Mouse (Mus musculus) CH12.LX (cell line): Measurements from ENCODE around the gene Xrn2. TPM values are rescaled to one million over a fixed set of nuclear protein-coding genes. Genes with fewer than 3 reads are reported as not detected.

ENCODE experiments used
- DNase-seq: peaks from one replicate; pipeline ENCODE4 v3.0.0-alpha.2; 2013; ENCODE audit errors: extremely low read depth
- H3K27ac ChIP-seq: 2 replicates; pipeline ENCODE4 v1.5.1; 2012; ENCODE audit warnings: low read depth, mild to moderate bottlenecking, control low read depth, moderate library complexity; ENCODE audit not compliant: insufficient read depth
- H3K27me3 ChIP-seq: replicated peaks from 2 replicates; pipeline ENCODE3; 2012; ENCODE audit warnings: inconsistent platforms
- H3K36me3 ChIP-seq, 2 experiments: replicated peaks in 1 of 2; 2 replicates each; pipeline versions ENCODE3 to v1.6.1; 2012; ENCODE audit warnings: inconsistent platforms in 1 of 2, low read length in 1 of 2, mild to moderate bottlenecking in 1 of 2, mixed read lengths in 1 of 2, moderate library complexity in 1 of 2; ENCODE audit not compliant: control insufficient read depth in 1 of 2, insufficient read depth in 1 of 2
- H3K4me1 ChIP-seq, 2 experiments: 2 replicates each; pipeline ENCODE4 v1.6.1; 2012; ENCODE audit warnings: inconsistent platforms in 1 of 2, moderate library complexity in 1 of 2; ENCODE audit not compliant: insufficient read depth in 2 of 2, control insufficient read depth in 1 of 2
- H3K4me2 ChIP-seq: 2 replicates; pipeline ENCODE4 v1.6.1; 2012; ENCODE audit warnings: low read depth, mild to moderate bottlenecking, control low read depth; ENCODE audit not compliant: poor library complexity, insufficient read depth, severe bottlenecking
- H3K4me3 ChIP-seq, 3 experiments: fragments of 150-350 bp in 1 of 3; sonication (generic) in 1 of 3; replicated peaks in 1 of 3; 2 replicates each; pipeline versions ENCODE3 to v1.5.1; 2011 to 2012; ENCODE audit warnings: low read depth in 2 of 3, low read length in 2 of 3, mild to moderate bottlenecking in 2 of 3, moderate library complexity in 2 of 3, control low read depth in 1 of 3, improper control_type of control experiment in 1 of 3, inconsistent platforms in 1 of 3, mixed read lengths in 1 of 3; ENCODE audit not compliant: poor library complexity in 1 of 3
- H3K79me2 ChIP-seq: replicated peaks from 2 replicates; pipeline ENCODE4 v1.6.1; 2012; ENCODE audit warnings: mild to moderate bottlenecking, moderate library complexity; ENCODE audit not compliant: control insufficient read depth, poor library complexity, insufficient read depth, severe bottlenecking; ENCODE audit errors: extremely low read depth
- H3K9ac ChIP-seq: 2 replicates; pipeline ENCODE4 v1.6.1; 2012; ENCODE audit warnings: low read depth, mild to moderate bottlenecking, control low read depth, moderate library complexity; ENCODE audit not compliant: insufficient read depth
- H3K9me3 ChIP-seq: replicated peaks from 2 replicates; pipeline ENCODE3; 2012; ENCODE audit warnings: low read length, inconsistent platforms, mixed read lengths
- CHD1 ChIP-seq: IDR thresholded peaks from 2 replicates; pipeline ENCODE4 v1.6.1; 2012; ENCODE audit warnings: low read depth, low read length, improper control_type of control experiment, inconsistent platforms
- CHD2 ChIP-seq: IDR thresholded peaks from 2 replicates; pipeline ENCODE4 v1.6.1; 2011; ENCODE audit warnings: low read length, improper control_type of control experiment
- E2F4 ChIP-seq: IDR thresholded peaks from 2 replicates; pipeline ENCODE4 v1.6.1; 2011; ENCODE audit warnings: low read depth, low read length, improper control_type of control experiment; ENCODE audit not compliant: insufficient replicate concordance
- ELF1 ChIP-seq: IDR thresholded peaks from 2 replicates; pipeline ENCODE4 v1.6.1; 2014; ENCODE audit warnings: low read depth, mild to moderate bottlenecking, inconsistent platforms, low read length, improper control_type of control experiment
- GABPA ChIP-seq: IDR thresholded peaks from 2 replicates; pipeline ENCODE4 v1.6.1; 2012; ENCODE audit warnings: low read depth, low read length, improper control_type of control experiment, inconsistent platforms; ENCODE audit not compliant: insufficient replicate concordance
- HCFC1 ChIP-seq: IDR thresholded peaks from 2 replicates; pipeline ENCODE4 v1.6.1; 2012; ENCODE audit warnings: low read depth, mild to moderate bottlenecking, inconsistent platforms, low read length, improper control_type of control experiment
- IRF4 ChIP-seq: IDR thresholded peaks from 2 replicates; pipeline ENCODE4 v1.6.1; 2014; ENCODE audit warnings: low read depth, mild to moderate bottlenecking, inconsistent platforms, low read length, improper control_type of control experiment
- JUN ChIP-seq: IDR thresholded peaks from 2 replicates; pipeline ENCODE4 v1.6.1; 2011; ENCODE audit warnings: low read depth, mild to moderate bottlenecking, low read length, improper control_type of control experiment, moderate library complexity; ENCODE audit not compliant: insufficient read depth
- JUND ChIP-seq: conservative IDR thresholded peaks from 2 replicates; pipeline ENCODE4 v1.6.1; 2011; ENCODE audit warnings: low read depth, low read length, improper control_type of control experiment
- KAT2A ChIP-seq: IDR thresholded peaks from 2 replicates; pipeline ENCODE4 v1.6.1; 2012; ENCODE audit warnings: low read length, improper control_type of control experiment, inconsistent platforms; ENCODE audit not compliant: insufficient replicate concordance
- MXI1 ChIP-seq: IDR thresholded peaks from 2 replicates; pipeline ENCODE4 v1.6.1; 2011; ENCODE audit warnings: mild to moderate bottlenecking, low read depth, low read length, improper control_type of control experiment
- NELFE ChIP-seq: IDR thresholded peaks from 2 replicates; pipeline ENCODE4 v1.6.1; 2011; ENCODE audit warnings: low read depth, low read length, improper control_type of control experiment
- PAX5 ChIP-seq: IDR thresholded peaks from 2 replicates; pipeline ENCODE4 v1.6.1; 2012; ENCODE audit warnings: low read length, inconsistent platforms, mixed read lengths
- RCOR1 ChIP-seq: conservative IDR thresholded peaks from 2 replicates; pipeline ENCODE4 v1.6.1; 2012; ENCODE audit warnings: low read depth, mild to moderate bottlenecking, inconsistent platforms, low read length, improper control_type of control experiment
- SIN3A ChIP-seq: IDR thresholded peaks from 2 replicates; pipeline ENCODE4 v1.6.1; 2012; ENCODE audit warnings: low read length, improper control_type of control experiment, inconsistent platforms
- UBTF ChIP-seq: IDR thresholded peaks from 2 replicates; pipeline ENCODE4 v1.6.1; 2012; ENCODE audit warnings: low read depth, mild to moderate bottlenecking, inconsistent platforms, low read length, improper control_type of control experiment, moderate library complexity
- USF1 ChIP-seq: IDR thresholded peaks from 2 replicates; pipeline ENCODE4 v1.6.1; 2014; ENCODE audit warnings: low read depth, mild to moderate bottlenecking, inconsistent platforms, low read length, improper control_type of control experiment
- USF2 ChIP-seq: conservative IDR thresholded peaks from 2 replicates; pipeline ENCODE4 v1.6.1; 2011; ENCODE audit warnings: low read depth, low read length, improper control_type of control experiment
- ZC3H11A ChIP-seq: IDR thresholded peaks from 2 replicates; pipeline ENCODE4 v1.6.1; 2012; ENCODE audit warnings: low read depth, mild to moderate bottlenecking, inconsistent platforms, low read length, improper control_type of control experiment
- dilution Hi-C: fragments of 300-500 bp; cut with MboI; formaldehyde crosslinking; loops from 2 replicates; pipeline ENCODE4 v1.14.3; 2020; ENCODE audit warnings: low sequenced_read_pairs; ENCODE audit not compliant: extremely low pct_unique_long_range_greater_than_20kb, extremely low pct_ligation_motif_present
- in situ Hi-C: fragments of 300-500 bp; cut with MboI; formaldehyde crosslinking; loops from 3 replicates; pipeline ENCODE4 v1.14.3; 2019; ENCODE audit warnings: low sequenced_read_pairs, low pct_ligation_motif_present, low pct_unique_long_range_greater_than_20kb, mixed read lengths
- polyA plus RNA-seq: library from polyadenylated mRNA; unstranded; fragments of >175 nt; gene quantifications from 2 replicates; pipeline ENCODE4 v1.2.1, GENCODE M21; 2012; ENCODE audit warnings: low read depth; ENCODE audit not compliant: insufficient read length
- total RNA-seq, 2 experiments: library from RNA; depleted of rRNA; stranded (reverse); fragments of 300-350 nt in 1 of 2; fragments of >200 nt in 1 of 2; gene quantifications; 2 replicates each; pipeline ENCODE4 v1.2.3; 2012 to 2014

The Xrn2 gene
- total and polyA plus RNA-seq, 3 experiments, result 106 to 115 (median 114) TPM

DNA sequence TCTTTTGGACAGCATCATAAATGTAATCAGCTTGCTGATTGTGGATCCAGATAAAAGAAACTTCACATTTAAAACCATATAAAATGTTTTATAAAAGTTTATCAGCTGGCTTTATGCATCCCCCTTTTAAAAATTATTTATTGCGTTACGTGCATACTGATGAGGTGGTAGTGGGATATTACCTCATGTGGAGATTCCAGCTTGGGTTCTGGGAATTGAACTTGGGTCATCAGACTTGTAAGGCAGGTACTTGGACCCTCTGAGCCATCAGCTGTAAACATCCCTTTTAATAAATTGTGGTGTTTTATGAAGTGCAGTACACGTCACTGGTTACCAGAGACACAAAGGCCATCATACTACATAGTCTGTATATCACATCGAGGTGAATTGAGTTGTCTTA, 61.6 kb downstream of the Xrn2 start (continued):
- TF ChIP-seq MXI1 (no peak), USF2 (no peak), NELFE (no peak)

DNA sequence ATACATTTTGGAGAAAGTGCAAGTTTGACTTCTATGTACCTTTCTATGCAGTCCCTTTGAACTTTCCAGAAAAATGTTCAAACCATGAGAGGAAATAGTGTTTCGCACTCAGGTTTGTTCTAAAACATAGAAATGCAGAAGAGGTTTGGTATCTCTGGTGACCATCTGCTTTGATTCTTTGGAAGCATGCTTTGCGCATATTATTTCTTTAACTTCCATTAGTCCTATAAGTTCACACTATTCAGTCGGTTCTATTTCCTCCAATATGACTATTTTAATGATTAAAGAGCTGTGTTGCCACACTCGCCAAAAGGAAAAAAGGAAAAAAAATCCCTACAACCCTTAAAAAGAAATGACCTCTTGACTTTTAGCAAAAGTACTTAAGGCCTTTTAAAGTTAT, 69.6 kb downstream of the Xrn2 start:
- DNase-seq, result no peak
- in situ Hi-C loops, result no loop called here
- Histone ChIP-seq H3K27me3 (no peaks in the 10 kb centered on the region), H3K9me3 (peaks cover 13% of the 10 kb centered on the region), H3K36me3 (peaks cover 0 to 15% of the 10 kb centered on the region in 2 experiments), H3K9ac (no peak overlapping the region), H3K27ac (no peak overlapping the region), H3K4me2 (no peak overlapping the region), H3K4me1 (peaks cover 0 to 6% of the 10 kb centered on the region in 2 experiments; a peak in 2 of 4 replicates), H3K79me2 (no peaks in the 10 kb centered on the region), H3K4me3 (no peak overlapping the region)
- dilution Hi-C loops, result no loop called here
- TF ChIP-seq HCFC1, result no peak
- TF ChIP-seq E2F4, result no peak
- no peak for TF ChIP-seq ELF1
- no peak for TF ChIP-seq USF2
- no peak for TF ChIP-seq RCOR1
- no peak for TF ChIP-seq GABPA
- TF ChIP-seq JUN, result no peak
- no peak for TF ChIP-seq PAX5
- no peak for TF ChIP-seq IRF4
- TF ChIP-seq ZC3H11A, result no peak
- TF ChIP-seq SIN3A, result no peak
- TF ChIP-seq UBTF, result no peak
- no peak for TF ChIP-seq USF1
- no peak for TF ChIP-seq CHD1
- no peak for TF ChIP-seq CHD2
- TF ChIP-seq JUND, result no peak
- TF ChIP-seq KAT2A, result no peak
- TF ChIP-seq, all 38 proteins: peak for 0
